Mouse (Mus musculus): ENCODE results near the gene Mapk11.

The Mapk11 gene

DNA sequence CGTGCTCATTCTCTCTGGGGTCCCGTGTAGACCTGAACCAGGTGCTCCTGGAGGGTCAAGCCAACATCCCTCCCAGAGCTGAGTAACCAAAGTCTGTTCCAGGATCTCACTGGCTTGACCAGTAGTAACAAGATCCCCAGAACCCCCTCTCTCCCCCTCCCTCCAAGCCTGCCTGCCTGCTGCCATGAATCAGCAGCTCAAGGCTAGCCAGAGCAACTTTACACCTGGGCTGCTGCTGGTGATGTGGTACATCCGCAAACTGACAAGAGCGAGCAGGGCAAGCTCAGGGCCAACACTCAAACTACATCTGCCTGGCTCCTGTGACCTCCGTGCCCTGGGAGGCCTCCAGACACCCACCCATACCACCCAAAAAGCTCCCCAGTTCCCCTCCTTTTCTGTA, 8.0 kb downstream of the Mapk11 start:
- DNase-seq (ENCODE audit: low spot score in 2 of 2): no peak

- peak; percentile 56 to 65 for DNase-seq (ENCODE audit: low spot score in 2 of 2)
Observed at GRCm38 (mm10) chr15:89140659-89141252, 8.7 kb downstream of the Mapk11 start, which contains the start of gene Mapk12. Gene Mapk12, minus strand, starts transcription at chr15:89140703.

GRCm38 (mm10) chr15:89140048-89140658, 9.3 kb downstream of the Mapk11 start:
- DNase-seq (ENCODE audit: low spot score in 2 of 2): peak; percentile 75 to 81

- no peak for DNase-seq (ENCODE audit: low spot score in 2 of 2)
Observed at GRCm38 (mm10) chr15:89138531-89138930, 10.9 kb downstream of the Mapk11 start.

DNA sequence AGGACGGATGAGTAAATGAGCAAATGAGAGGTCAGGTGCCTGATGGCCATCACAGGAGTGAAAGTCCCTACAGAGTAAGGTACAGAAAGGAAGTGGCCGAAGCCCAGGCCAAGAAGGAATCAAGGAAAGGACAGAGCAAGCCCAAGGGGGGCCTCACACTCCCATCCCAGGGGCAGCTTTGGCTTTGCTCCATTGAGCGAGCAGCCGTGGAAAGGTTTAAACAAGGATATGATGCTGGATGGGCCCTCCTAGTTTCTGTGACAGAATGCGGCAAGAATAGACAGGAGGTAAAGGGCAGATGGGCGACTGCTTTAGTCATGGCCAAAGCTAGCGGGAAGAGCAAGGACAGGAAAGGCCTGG, 11.4 kb downstream of the Mapk11 start:
- no peak for DNase-seq (ENCODE audit: low spot score in 2 of 2)

DNA sequence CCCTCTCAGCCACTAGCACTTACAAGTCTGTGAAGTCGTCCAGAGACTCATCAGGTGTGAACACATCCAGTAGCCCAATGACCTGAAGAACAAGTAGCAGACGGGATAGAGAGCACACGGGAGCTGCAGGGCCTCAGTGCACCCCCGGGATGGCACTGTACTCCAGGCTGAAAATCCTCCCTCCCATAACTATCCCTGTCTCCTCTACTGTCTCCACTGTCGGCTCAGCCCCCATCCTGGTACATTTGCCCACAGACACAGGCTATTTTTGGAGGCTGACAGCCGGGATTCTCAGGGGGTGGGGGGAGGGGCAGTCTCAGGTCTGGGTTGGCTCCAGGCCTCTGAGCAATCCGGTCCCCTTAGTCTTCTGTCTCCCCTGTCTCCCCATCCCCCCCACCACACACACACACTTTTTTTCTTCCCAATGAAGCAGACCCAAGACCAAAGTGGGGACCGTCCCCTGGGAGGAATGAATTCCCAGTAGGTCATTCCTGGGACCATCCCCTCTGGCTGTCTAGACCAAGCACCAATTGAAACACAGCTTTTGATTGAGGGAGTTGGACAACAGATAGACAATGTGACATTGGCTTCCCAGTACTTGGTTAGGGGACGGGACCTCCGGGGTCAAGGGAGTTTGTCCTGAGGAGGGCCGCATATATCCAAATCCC, 11.9 kb downstream of the Mapk11 start:
- no peak for DNase-seq (ENCODE audit: low spot score in 2 of 2)

GRCm38 (mm10) chr15:89136461-89137155, 12.8 kb downstream of the Mapk11 start:
- no peak for DNase-seq (ENCODE audit: low spot score in 2 of 2)

- no peak for DNase-seq (ENCODE audit: low spot score in 2 of 2)
Observed at GRCm38 (mm10) chr15:89131316-89131715, 18.1 kb downstream of the Mapk11 start.

DNA sequence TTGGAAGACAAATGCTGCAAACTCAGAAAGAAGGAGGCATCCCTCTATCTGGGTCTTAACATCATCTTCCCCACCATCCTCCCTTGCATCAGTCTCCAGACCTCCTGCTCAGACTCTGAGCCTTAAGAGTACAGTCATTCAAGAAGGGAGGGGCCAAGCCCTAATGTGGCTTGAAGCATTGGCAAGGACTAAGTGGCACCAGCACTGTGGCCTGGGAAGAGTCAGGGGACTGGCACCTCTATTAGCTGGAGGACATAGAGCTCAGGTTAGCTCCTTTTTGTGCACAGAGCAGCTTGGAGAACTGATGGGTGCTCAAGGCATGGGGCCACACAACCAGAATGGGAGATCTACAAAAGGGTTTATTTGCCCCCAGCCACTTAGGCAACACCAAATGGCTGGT, 19.2 kb downstream of the Mapk11 start:
- no peak for DNase-seq (ENCODE audit: low spot score in 2 of 2)

DNA sequence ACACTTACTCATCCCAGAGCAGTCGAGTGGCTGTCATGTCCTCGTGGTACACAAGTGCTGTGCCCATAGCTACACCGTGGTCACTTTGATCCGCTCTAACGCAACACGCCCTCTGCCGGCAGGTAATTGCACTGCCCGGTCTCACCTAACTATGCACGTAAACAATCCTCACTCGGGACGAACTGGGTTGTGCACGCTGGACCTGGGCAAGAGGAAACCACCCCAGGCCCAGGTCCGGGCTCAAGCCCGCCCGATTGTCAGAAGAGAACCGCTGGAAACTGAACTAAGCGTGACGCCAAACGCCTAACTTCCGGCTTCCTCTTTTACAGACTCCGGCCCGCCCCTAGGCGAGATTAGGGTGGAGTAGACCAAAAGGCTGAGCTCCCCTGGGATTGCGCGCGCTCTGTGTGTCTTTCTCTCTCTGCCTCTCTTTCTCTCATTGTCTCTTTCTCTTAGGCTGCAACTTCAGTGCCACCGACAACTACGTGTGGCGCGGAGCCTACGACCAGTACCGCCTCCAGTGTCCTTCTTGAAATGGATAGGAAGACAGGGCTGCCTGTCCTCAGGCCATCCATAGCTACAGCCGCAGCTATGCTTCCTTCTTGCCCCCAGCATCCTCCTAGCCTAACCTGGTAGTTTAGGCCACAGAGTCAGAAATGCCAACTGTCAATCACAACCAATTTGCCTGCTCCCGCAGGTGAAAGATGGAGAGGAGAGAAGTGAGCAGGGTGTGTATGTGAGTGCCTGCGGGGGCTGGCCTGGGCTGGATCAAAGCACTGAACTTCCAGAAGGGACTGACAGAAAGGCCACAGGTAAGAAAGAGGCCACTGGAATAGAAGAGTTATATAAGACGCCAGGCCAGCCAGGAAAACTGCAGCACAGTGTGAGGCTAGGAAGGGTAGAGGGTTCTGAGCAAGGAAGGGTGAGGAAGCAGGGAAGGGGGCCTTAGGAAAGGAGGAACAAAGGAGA, 20.8 kb downstream of the Mapk11 start, which contains the start of gene Hdac10:
Gene Hdac10, minus strand, starts transcription at position 319 of the 969 bp plus-strand sequence.
- peak; percentile 78 to 88 for DNase-seq (ENCODE audit: low spot score in 2 of 2)

DNA sequence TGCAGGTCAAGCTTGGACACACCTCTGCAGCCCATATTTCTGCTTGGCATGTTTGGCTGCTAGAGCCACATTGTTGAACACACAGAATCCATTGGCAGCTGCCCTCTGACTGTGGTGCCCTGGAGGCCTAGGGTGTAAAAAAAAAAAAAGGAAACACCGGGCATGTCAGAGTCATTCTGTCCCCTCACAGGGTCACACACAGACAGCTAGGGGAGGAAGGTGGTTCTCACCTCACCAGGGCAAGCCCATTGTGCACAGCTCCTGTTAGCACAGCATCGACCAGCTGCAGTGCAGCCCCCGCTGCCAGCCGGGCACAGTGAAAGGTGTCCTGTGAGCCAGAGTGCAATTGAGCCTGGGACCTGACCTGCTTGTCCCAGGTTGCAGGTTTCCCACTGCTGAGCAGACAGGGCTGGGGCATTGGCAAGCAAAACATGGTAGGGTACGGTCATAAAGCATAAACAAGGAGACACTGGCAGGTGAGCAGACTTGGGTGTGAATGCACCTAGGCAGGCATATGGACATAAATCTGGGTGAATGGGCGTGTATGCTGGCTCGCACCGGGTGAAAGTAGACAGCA, 22.0 kb downstream of the Mapk11 start:
- DNase-seq (ENCODE audit: low spot score in 2 of 2): no peak

- DNase-seq (ENCODE audit: low spot score in 2 of 2): no peak
Observed at GRCm38 (mm10) chr15:89126622-89127021, 22.8 kb downstream of the Mapk11 start.

- no peak for DNase-seq (ENCODE audit: low spot score in 2 of 2)
Observed at GRCm38 (mm10) chr15:89125351-89125750, 24.1 kb downstream of the Mapk11 start.

DNA sequence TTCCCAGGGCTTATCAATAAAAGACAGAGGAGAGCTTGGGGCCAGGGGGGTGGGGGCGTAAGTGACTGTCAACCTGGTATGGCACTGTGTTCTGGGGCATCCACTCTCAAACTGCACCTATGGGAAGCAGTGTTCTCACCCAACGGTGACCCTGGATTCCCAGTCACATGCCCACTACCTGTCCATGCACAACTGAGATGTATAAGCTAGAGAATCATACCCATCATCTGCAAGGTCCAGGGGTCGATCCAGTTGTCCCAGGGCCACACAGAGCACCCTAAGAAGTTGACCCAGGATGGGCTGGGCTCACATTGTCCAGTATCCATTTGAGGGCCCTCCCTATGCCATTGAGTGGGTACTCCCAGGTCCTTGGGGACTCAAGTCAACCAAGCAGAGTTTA, 25.1 kb downstream of the Mapk11 start:
- DNase-seq (ENCODE audit: low spot score in 2 of 2): no peak

- no peak for DNase-seq (ENCODE audit: low spot score in 2 of 2)
Observed at GRCm38 (mm10) chr15:89123595-89123994, 25.8 kb downstream of the Mapk11 start.

GRCm38 (mm10) chr15:89122649-89123366, 26.6 kb downstream of the Mapk11 start, which contains the start of gene Tubgcp6:
Gene Tubgcp6, minus strand, starts transcription at chr15:89123112.
- DNase-seq (ENCODE audit: low spot score in 2 of 2): peak; percentile 89 to 98

- DNase-seq (ENCODE audit: low spot score in 2 of 2): no peak
Observed at GRCm38 (mm10) chr15:89118007-89118406, 31.4 kb downstream of the Mapk11 start.

DNA sequence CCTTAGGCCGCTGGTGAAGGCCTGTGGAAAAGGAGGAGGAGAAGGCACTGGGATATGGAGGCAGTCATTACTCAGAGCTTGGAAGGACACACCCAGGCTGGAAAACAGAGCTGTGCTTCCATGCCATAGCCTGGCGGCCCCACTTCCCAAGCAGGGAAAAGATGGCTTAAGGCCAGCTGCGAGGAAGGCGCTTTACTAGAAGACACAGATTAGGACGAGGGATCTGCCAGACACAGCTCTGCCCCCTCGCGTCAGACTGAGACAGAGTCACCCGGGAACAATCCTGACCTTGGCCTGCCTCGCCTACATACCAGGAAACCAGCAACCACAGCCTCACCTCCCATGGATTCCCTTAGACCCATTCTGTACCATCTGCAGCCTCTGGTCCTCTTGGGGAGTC, 39.3 kb downstream of the Mapk11 start:
- no peak for DNase-seq (ENCODE audit: low spot score in 2 of 2)

- no peak for DNase-seq (ENCODE audit: low spot score in 2 of 2)
Observed at GRCm38 (mm10) chr15:89106976-89107375, 42.5 kb downstream of the Mapk11 start.

- DNase-seq (ENCODE audit: low spot score in 2 of 2): no peak
Observed at GRCm38 (mm10) chr15:89106073-89106472, 43.4 kb downstream of the Mapk11 start.
